Mouse (Mus musculus) heart, postnatal 0 days (tissue): Measurements from ENCODE around the gene Adgrv1. TPM values are rescaled to one million over a fixed set of nuclear protein-coding genes. Genes with fewer than 3 reads are reported as not detected.

Experiments
- ATAC-seq: fragments of 200-750 bp; cut with Nextera tagmentation; 2 replicates; pipeline ENCODE4 v1.8.0; 2017; ENCODE audit warnings: low read depth, moderate number of reproducible peaks, moderate library complexity; ENCODE audit not compliant: insufficient read depth
- DNase-seq: peaks from one replicate; pipeline ENCODE4 v3.0.0-alpha.2; 2016; ENCODE audit warnings: low spot score
- H3K27ac ChIP-seq: fragments of 300-500 bp; sonication (generic); 2 replicates; pipeline ENCODE4 v1.5.1; 2014; ENCODE audit warnings: low read depth, mild to moderate bottlenecking
- H3K27me3 ChIP-seq: fragments of 300-500 bp; sonication (generic); 2 replicates; pipeline ENCODE4 v1.6.1; 2014; ENCODE audit warnings: low read length, mixed read lengths; ENCODE audit not compliant: control insufficient read depth, insufficient read depth
- H3K36me3 ChIP-seq: fragments of 300-500 bp; sonication (generic); replicated peaks from 2 replicates; pipeline ENCODE4 v1.6.1; 2014; ENCODE audit warnings: low read length, mixed read lengths; ENCODE audit not compliant: control insufficient read depth, insufficient read depth
- H3K4me1 ChIP-seq: fragments of 300-500 bp; sonication (generic); 2 replicates; pipeline ENCODE4 v1.6.1; 2014; ENCODE audit warnings: antibody characterized with exemption; ENCODE audit not compliant: control insufficient read depth, insufficient read depth
- H3K4me2 ChIP-seq: fragments of 300-500 bp; sonication (generic); 2 replicates; pipeline ENCODE4 v1.6.1; 2014; ENCODE audit warnings: low read depth, mild to moderate bottlenecking, low read length, moderate library complexity
- H3K4me3 ChIP-seq: fragments of 300-500 bp; sonication (generic); 2 replicates; pipeline ENCODE4 v1.5.1; 2014; ENCODE audit warnings: low read depth, low read length
- H3K9ac ChIP-seq: fragments of 300-500 bp; sonication (generic); replicated peaks from 2 replicates; pipeline ENCODE4 v1.6.1; 2014; ENCODE audit warnings: low read depth, low read length, mixed read lengths
- H3K9me3 ChIP-seq: fragments of 300-500 bp; sonication (generic); replicated peaks from 2 replicates; pipeline ENCODE4 v1.6.1; 2016; ENCODE audit warnings: low read length; ENCODE audit not compliant: control insufficient read depth
- CTCF ChIP-seq: IDR thresholded peaks from 2 replicates; pipeline ENCODE4 v1.5.1; 2016; ENCODE audit warnings: antibody characterized with exemption, control low read depth, low read depth
- EP300 ChIP-seq: IDR thresholded peaks from 2 replicates; pipeline ENCODE4 v1.6.1; 2016; ENCODE audit warnings: antibody characterized with exemption, low read depth
- WGBS: fragments of 180-500 bp; shearing (Covaris S2); extraction: QIAGEN DNeasy Blood & Tissue Kit; methylation state at CpG from one replicate; pipeline ENCODE4 v1.1.7; 2014; 5-methylcytosine and 5-hydroxymethylcytosine counted together
- polyA plus RNA-seq: library from polyadenylated mRNA; unstranded; fragments of >200 nt; fragmentation: Nextera tagmentation; extraction: Ambion mirVana; gene quantifications from 2 replicates; pipeline ENCODE4 v1.2.1, GENCODE M21; 2015
- total RNA-seq: library from RNA; depleted of rRNA; stranded (reverse); fragments of >200 nt; gene quantifications from 2 replicates; pipeline ENCODE4 v1.2.3, GENCODE M21; 2014; ENCODE audit warnings: low replicate concordance

Adgrv1 gene
- total and polyA plus RNA-seq, 2 experiments from 2014 or later: 0.68 to 10.5 TPM

DNA sequence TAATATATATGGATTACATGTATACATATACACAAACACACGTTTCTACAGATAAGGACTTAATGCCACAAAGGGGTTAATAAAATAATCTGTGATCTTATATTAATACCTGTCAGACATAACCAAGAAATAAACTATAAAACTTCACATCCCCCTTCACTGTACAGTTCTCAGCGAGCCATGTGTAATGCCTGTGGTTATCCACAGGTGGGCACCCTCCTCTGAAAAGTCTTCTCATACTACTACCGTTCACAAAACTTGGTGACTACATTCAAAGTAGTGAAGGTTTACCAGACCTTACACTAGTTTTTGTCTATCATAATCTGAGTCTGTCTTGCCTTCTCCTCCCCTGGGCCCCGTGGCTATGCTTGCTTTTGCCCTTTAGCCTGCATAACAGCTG is 106.3 kb downstream of the Adgrv1 start:
- Histone ChIP-seq H3K27me3 (no peaks in the 10 kb centered on the region), H3K9me3 (no peaks in the 10 kb centered on the region), H3K27ac (no peak overlapping the region), H3K4me1 (no peaks in the 10 kb centered on the region), H3K36me3 (no peaks in the 10 kb centered on the region), H3K9ac (no peak overlapping the region), H3K4me2 (no peak overlapping the region), H3K4me3 (no peak overlapping the region)
- DNase-seq (peak; percentile 14), ATAC-seq (no peak)
- TF ChIP-seq EP300: no peak
- TF ChIP-seq CTCF: peak; percentile 56
- WGBS: 32% methylated on average over 4 of the region's 4 CpGs

DNA sequence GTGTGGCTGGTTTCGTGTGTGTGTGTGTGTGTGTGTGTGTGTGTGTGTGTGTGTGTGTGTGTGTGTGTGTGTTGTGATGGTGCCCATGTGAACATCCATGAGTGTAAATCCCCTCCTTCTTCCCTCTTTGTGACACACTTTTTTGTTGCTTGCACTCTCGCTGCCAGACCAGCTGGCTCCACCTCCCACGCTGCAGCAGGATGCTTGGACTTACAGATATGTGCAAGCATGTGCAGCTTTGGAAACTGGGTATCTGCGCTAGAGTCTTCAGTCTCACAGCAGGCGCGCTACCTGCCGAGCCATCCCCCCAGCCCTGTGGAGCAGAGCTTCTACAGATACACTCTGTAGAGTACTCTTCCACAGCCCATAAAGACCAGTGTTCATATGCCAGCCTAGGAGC is 122.8 kb downstream of the Adgrv1 start:
- TF ChIP-seq EP300: no peak
- TF ChIP-seq CTCF: no peak
- DNase-seq: no peak
- 69% methylated on average over 7 of the region's 7 CpGs for WGBS
- ATAC-seq: no peak
- H3K27ac ChIP-seq: no peak overlapping the region
- H3K36me3 ChIP-seq: no peaks in the 10 kb centered on the region
- no peak overlapping the region for H3K4me2 ChIP-seq
- H3K4me1 ChIP-seq: no peaks in the 10 kb centered on the region
- H3K27me3 ChIP-seq: no peaks in the 10 kb centered on the region
- no peaks in the 10 kb centered on the region for H3K9me3 ChIP-seq
- H3K4me3 ChIP-seq: no peak overlapping the region
- no peak overlapping the region for H3K9ac ChIP-seq

DNA sequence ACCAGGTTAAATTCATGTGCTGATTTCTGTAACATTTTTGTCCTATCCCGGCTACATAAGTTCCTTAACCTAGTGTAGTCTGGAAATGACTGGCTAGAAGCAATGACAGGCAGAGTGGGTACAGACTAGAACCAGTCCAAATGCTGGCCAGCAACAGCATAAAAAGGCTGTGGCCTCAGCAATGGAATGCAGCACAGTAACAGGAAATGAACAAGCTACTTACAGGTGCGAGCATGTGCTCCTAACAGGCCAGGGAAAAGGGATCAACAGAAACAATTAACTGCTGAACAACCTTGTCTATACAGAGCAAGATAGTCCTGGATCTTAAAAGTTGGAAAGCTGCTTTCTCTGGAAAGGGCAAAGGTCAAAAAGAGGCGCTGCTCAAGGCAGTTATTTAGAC is 135.9 kb downstream of the Adgrv1 start:
- H3K4me1 ChIP-seq: no peaks in the 10 kb centered on the region
- no peaks in the 10 kb centered on the region for H3K27me3 ChIP-seq
- DNase-seq: no peak
- H3K36me3 ChIP-seq: no peaks in the 10 kb centered on the region
- TF ChIP-seq EP300: no peak
- TF ChIP-seq CTCF: no peak
- no peaks in the 10 kb centered on the region for H3K9me3 ChIP-seq
- H3K4me3 ChIP-seq: no peak overlapping the region
- H3K27ac ChIP-seq: no peak overlapping the region
- 69% methylated on average over 3 of the region's 3 CpGs for WGBS
- no peak for ATAC-seq
- no peak overlapping the region for H3K4me2 ChIP-seq
- H3K9ac ChIP-seq: no peak overlapping the region

- H3K27me3 ChIP-seq: no peaks in the 10 kb centered on the region
- ATAC-seq: no peak
- no peak overlapping the region for H3K4me2 ChIP-seq
- 65% methylated on average over 7 of the region's 7 CpGs for WGBS
- no peak overlapping the region for H3K4me3 ChIP-seq
- H3K36me3 ChIP-seq: no peaks in the 10 kb centered on the region
- H3K4me1 ChIP-seq: no peaks in the 10 kb centered on the region
- TF ChIP-seq EP300 (no peak), CTCF (no peak)
- DNase-seq: no peak
- H3K27ac ChIP-seq: no peak overlapping the region
- H3K9me3 ChIP-seq: no peaks in the 10 kb centered on the region
- no peak overlapping the region for H3K9ac ChIP-seq
Measured at GRCm38 (mm10) chr13:81491971-81492370, 141.0 kb downstream of the Adgrv1 start.

DNA sequence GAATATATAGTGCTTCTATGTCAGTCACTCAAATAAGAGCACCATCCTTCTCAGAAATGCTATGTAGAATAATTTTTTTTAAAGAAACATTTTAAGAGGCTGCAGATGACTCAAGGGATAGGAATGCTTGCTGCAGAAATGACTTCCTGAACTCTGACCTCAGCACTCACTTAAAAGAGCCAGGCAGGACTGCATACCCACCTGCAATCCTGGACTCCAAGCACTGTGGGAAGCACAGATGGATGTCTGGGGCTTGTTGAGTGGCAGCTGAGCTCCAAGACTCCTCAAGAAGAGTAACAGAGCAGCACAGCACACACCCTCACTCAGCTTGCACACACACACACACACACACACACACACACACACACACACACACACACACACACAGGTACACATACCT is 146.0 kb downstream of the Adgrv1 start:
- Histone ChIP-seq H3K4me1 (no peaks in the 10 kb centered on the region), H3K9ac (no peak overlapping the region), H3K9me3 (no peaks in the 10 kb centered on the region), H3K27me3 (no peaks in the 10 kb centered on the region), H3K4me3 (no peak overlapping the region), H3K27ac (no peak overlapping the region), H3K36me3 (no peaks in the 10 kb centered on the region), H3K4me2 (no peak overlapping the region)
- no peak for ATAC-seq
- DNase-seq: no peak
- TF ChIP-seq CTCF (no peak), EP300 (no peak)

GRCm38 (mm10) chr13:81473750-81474149 is 159.2 kb downstream of the Adgrv1 start:
- TF ChIP-seq CTCF (no peak), EP300 (no peak)
- Histone ChIP-seq H3K4me2 (no peak overlapping the region), H3K36me3 (no peaks in the 10 kb centered on the region), H3K27ac (no peak overlapping the region), H3K27me3 (no peaks in the 10 kb centered on the region), H3K9ac (no peak overlapping the region), H3K4me3 (no peak overlapping the region), H3K4me1 (no peaks in the 10 kb centered on the region), H3K9me3 (no peaks in the 10 kb centered on the region)
- DNase-seq (no peak), ATAC-seq (no peak)
